Mouse (Mus musculus) activated CD4-positive, CD25-positive, alpha-beta regulatory T cell, adult 9 weeks (primary cell): ENCODE data around the gene Gm14296. TPM values are rescaled to one million over a fixed set of nuclear protein-coding genes. Genes with fewer than 3 reads are reported as not detected.

Source experiments
- polyA plus RNA-seq: library from polyadenylated mRNA; unstranded; fragments of 100-300 nt; shearing (Covaris generic); gene quantifications from one replicate; pipeline ENCODE4 v1.2.1, GENCODE M21; 2017

Gene Gm14296
- 3.9 TPM for polyA plus RNA-seq

DNA sequence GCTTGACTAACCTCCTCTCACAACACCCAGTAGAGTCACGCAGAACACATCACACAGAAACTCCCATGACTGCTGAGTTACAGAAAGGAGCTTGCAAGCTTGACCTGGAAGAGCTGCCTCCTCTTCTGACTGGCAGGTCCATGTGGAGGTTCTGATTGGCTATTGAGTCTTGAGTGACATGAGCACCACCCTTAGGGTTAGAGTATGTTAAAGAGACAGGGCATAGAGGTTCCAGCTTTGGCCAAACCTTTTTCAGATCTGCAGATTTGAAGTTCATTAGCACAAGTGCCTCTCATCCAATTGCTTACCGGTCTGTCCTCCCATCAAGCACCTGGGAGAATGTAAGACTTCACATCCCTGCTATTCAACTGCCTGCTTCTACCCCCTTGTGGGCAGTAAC, at the start of gene Gm14296:
Gene Gm14296, minus strand, starts transcription at position 101 of the 400 bp plus-strand sequence.

Other genes with a start within 250 kb of the Gm14296 start
- 11.1 TPM for gene Gm14305, start 219.5 kb downstream of the Gm14296 start, polyA plus RNA-seq
- 7.9 TPM for gene Gm14295, start 129.2 kb downstream of the Gm14296 start, polyA plus RNA-seq
- not detected for gene Gm14408, start 96.7 kb downstream of the Gm14296 start, polyA plus RNA-seq
- gene Gm14419, start 73.1 kb upstream of the Gm14296 start, polyA plus RNA-seq: 3.5 TPM
- gene Gm14401, start 146.5 kb upstream of the Gm14296 start, polyA plus RNA-seq: 0.34 TPM